Mouse (Mus musculus) adipocyte (in vitro differentiated cells): Measurements from ENCODE around the gene Matn4.
A peak's percentile ranks its signal among the peaks of the same experiment; 100 is the strongest.

Experiments used
- DNase-seq: peaks from one replicate; pipeline ENCODE4 v3.0.0-alpha.2; 2016; ENCODE audit warnings: low spot score

Matn4 gene

DNA sequence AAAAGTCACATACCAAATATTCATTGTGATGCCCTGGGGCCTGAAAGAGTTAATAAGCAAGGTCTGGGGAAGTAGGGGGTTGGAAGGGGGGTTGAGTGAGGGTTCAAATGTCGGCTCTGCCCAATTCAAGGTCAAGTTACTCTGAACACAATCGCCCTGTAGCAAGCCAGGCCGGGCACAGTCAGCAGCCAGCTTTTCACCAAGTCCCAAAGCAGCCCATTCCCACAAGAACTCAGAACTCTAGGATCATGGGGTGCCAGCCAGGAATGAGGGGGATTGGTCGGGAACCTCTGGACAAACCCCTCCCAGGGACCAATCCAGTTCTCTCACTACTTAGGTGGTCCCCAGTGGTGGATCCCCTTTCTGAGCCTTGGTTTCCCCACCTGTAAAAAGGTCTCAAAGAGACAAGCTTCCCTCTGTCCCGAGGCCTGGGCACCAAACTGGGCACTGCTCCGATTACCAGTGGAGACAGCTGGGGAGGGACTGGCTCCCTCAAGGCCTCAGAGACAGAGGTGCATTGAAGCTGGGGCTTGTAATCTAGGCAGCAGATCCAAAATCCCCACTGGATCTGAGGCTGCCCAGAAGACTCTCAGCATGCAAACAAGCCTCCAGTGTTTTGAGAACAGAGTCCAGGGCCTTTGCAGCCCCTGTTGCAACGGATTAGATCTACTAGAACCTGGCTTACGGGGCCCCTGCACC lies 31.4 kb upstream of the Matn4 start:
- DNase-seq: no peak

DNA sequence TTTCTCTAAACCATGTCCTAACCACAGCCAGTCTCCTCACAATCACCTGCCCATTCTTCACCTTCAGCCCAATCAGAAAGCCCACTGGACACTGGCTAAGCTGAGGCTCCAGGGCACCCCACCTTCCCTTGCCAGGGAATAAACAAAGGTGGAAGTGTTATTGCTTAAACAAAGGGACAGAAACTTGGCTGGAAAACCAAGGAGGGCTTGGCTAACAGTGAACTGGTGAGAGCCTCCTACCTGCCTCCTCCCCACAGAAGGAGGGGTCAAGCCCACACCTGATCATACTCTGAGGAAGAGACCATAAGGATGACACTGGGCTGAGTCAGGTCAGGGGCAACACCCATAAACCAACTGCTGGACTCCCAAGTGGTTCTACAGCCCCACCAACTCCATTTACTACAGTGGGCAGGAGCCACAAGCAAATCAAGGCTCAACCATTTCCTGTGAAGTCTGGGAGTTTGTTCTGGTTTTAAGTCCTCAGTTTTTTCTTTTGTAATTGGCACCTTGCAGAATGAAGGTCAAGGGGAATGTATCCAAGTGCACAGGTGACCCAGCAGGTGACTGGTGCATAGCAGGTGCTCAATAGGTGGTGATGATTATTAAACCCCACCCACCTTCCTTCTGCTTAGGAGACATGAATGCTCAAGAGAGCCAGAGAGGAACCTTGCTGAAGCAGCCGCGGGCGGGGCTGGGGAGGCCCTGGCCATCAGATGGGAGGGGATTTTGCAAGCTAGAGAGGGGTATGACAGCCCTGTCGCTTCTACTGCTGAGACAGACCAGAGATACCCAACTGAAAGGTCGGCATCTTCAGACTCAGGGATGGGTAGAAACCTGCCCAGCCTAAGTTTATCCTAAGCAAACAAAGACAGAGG lies 30.5 kb upstream of the Matn4 start:
- DNase-seq: no peak

DNA sequence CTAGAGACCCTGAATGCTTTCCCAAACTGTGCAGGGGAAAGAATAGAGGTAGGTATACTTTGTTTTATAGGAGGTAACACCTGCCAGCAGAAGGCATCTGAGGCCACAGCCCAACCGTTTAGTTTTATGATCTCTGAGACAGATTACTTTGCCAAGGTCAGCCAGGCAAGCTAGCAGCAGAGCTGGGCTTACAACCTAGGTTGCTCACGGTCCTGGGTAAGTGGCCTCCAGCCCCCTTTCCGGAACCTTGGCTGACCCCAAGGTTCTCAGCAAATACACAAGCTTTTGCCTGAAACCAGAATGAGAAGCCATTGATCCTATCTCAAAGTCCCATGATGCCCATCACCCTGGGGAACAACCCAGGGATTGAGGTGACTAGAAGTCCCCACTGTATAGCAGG lies 29.7 kb upstream of the Matn4 start:
- no peak for DNase-seq

DNA sequence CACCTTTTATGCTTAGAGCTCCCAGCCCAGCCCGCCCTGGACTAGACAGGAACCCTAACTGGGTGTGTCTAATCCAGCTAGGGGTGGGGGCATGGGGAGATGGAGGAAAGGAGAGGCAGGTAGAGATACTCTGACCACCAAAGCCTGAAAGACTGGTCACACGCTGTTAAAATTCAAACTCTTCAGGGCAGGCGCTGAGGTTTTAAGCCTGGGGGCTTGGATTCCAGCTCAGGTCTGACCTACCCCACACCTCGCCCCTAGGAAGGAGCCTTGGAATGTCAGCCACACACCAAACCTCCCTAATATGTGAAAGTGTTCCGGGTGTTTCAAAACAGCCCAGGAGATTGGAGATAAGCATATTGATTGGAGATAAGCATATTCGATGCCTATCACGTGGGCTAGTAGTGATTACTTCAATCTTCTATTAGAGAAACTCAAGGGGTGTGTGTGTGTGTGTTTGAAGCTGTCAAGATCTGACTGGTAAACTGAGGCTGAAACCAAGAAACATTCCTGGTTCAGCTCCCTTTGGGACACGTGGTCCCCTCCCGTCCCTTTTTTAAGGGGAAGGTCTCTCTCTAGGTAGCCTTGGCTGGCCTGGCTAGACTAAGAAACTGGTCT lies 28.4 kb upstream of the Matn4 start:
- no peak for DNase-seq

DNA sequence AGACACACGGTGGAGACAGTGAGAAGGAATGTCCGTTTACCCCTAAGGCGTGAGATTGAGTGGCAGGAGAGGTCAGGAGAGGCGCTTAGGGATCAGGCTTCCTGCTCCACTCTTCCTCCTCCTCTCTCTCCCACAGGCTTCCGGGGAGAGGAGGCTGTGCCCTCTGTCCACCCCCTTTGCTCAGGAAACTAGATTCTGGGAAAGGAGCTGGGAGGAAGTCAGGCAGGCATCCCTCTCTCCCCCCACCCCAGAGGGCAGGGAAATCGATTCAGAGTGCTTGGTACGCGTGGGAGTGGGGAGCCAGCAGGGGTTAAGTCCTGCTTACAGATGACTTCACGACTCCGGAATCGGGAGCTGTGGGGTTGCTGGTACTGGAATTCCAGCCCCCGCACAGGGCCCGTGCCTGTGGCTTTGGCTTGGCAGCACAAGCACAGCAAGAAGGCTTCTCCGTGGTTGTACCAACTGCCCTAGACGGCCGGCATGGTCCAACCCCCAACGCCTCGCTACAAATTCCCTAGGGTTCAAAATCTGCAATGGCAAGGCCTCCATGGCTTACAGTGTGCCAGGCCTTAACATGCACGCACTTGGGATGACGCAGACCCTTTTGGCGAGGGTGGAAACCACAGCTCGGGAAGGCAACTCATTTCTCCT lies 27.7 kb upstream of the Matn4 start:
- DNase-seq: peak; percentile 90

DNA sequence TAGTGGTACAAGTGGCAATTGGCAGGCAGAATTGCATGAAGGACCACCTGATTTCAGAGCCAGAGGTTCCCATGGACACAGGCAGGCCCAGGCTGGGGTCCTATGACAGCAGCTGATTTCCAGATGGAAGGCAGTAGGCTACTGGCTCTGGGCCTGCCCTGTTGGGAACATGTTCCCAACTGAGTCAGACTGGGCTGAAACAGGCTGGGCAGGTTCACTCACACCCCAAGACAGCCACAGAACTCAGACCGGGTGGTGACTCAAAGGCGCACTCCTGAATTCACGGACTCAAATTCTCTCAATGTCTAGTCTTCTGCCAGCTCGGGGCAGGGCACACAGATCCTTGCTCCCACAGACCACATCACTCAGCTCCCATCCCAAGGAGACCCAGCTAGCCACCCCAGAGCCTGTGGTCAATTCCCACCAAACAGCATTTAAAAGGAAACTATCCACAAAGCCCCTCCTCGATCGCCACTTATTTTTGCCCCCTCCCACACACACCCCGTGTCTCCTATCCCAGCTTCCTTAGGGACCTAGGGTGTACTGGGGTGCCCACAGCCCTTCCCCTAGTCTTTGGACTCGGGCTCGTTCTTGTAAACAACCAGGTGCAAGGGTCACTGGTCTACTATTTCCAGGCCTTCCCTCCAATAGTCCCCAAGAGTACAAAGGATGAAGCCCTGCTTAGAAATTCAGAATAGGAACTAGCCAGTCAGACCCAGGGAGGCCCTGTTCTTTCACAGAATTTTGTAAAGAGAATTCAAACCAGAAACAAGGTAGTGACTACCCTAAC lies 26.9 kb upstream of the Matn4 start:
- peak; percentile 65 for DNase-seq

GRCm38 (mm10) chr2:164430697-164431096 lies 25.7 kb upstream of the Matn4 start:
- DNase-seq: no peak

- DNase-seq: no peak
These were observed 25.1 kb upstream of the Matn4 start for GRCm38 (mm10) chr2:164429881-164430615.

DNA sequence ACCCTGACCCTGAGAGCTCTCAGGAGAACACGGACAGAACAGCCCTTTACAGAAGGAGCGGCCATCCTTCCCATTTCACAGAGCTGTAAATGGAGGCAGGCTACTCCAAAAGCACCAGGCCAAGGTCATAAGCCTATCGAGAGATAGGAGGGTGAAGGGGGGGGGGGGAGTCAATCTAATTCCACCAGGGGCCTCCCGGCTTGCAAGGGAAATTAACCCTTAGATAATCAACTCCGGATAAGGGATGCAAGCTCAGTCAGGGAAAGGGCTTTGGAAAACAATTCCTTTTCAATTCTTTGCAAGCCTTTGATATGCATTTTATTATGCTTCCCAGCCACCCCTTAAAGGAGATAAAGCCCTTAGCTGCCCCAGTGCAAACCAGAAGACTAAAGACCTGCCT lies 23.5 kb upstream of the Matn4 start:
- DNase-seq: no peak

DNA sequence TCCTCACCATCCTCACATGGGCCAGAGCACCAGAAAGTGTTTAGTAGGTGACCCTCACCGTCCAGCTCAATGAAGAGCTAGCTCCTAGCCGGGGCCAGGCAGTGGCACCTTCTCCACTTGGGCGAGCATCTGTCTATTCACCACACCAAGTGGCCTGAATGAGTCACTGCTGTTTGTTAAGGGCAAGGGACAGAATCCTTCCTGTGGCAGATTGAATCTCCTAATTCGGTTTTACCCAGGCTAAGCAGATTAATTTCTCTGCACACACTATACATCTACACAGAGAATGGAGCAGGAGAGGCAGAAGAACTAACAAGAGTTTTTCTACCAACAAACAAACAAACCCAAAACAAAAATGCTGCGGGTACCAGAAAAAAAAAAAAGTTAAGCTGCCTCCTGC lies 22.0 kb upstream of the Matn4 start:
- DNase-seq: no peak

- no peak for DNase-seq
These were observed 21.2 kb upstream of the Matn4 start for GRCm38 (mm10) chr2:164426121-164426520.

DNA sequence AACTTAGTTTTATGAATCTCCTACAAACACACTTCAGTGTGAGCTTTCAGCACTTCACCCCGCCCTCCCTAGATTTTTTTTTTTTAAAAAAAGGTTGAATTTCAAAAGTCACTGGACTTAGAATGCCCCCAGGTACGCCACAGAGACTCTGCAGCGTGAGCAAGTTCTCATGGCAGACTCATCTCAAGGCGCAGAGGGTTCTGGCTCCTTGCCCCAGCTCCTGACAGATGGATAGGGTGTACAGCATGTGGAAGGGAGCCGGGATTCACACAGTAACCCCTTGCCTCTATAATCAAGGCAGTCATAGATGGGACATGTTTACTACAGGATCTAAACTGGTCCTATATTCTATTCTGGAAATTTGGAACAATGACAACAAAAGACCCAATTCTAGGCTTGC lies 20.4 kb upstream of the Matn4 start:
- no peak for DNase-seq

DNA sequence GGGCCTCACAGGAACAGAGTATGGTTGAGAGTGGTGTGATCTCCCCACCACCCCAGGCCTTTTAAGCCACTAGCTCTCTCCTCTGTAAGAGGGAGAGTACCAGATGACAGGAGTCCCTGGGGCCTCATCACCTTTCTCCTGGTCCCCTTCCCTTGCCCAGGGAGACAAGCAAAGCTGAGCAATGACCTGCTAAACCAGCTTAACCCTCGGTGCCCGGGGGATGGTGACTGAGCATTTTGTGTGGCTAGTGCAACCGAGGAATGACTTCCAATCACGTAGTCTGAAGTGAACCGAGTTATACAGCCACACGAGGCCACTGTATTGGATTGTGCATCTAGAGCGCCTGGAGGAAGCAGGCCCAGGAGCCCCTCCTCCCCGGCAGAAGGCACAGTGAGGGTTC lies 19.4 kb upstream of the Matn4 start:
- no peak for DNase-seq

DNA sequence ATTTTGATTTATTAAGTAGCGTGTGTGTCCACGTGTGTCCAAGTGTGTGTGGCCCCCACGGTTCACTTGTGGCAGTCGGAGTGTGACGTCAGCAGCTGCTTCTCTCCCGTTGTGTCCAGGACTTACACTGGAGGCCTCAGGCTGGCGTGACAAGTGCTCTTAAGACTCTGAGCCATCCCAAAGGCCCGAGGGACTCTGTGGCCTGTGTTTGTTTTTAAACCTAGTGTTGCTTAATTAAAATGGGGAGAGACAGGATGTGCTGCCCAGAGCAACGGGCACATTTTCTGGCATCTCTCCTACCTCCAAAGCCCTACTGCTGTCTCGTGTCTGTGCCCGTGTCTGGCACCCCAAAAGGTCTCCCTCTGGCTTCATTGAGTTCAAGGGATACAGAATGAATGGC lies 18.5 kb upstream of the Matn4 start:
- peak; percentile 61 for DNase-seq

- DNase-seq: peak; percentile 38
These were observed 17.9 kb upstream of the Matn4 start for GRCm38 (mm10) chr2:164422675-164423393.

DNA sequence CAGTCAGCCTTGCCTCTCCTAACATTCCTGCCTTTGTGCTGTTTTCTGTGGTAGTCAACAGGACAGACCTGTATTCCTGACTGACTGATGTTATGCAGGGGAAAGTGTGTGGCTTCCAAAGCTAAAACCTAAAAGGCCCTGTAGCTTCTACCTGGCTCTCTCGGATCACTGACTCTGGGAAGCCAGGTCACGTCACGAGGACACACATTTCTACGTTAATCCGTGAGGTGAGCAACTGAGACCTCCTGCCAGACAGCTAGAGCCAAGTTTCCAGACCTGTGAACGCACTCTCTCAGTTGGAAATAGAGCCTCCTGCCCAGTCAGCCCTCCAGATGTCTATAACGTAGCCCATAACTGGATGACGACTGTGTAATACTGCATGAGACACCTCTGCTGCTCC lies 17.0 kb upstream of the Matn4 start:
- DNase-seq: no peak

DNA sequence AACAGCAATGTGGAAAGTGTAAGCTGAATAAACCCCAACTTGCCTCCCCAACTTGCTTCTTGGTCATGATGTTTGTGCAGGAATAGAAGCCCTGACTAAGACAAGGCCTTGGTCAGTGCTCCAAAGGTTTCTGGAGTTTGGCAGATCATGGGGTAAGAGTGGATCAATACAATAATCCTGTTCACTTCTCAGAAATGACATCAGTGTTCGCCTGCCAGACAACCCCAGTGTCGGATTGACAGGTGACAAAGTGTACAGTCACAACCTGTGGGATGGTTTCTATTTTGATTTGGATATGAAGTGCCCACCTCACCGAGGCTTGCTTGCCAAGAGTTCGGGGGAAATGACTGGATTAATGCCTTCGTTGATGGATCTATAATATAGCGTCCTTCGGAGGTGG lies 16.3 kb upstream of the Matn4 start:
- DNase-seq: no peak

DNA sequence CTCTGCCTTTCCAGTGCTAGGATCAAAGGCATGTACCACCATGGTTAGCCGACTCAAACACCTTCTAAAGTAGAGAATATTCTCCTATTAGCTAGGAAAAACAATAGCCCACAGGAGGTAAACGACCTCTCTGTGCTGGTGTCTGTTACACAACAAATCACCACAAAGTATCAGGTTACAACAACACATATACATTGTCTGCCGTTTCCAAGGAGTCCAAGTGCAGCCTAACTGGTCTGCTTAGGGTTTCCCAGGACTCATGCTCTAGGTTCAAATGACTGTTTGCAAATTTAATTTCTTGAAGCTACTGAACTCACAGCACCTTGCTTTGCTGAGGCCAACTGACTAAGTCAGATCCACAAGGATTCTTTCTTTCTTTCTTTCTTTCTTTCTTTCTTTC lies 14.5 kb upstream of the Matn4 start:
- peak; percentile 45 for DNase-seq

DNA sequence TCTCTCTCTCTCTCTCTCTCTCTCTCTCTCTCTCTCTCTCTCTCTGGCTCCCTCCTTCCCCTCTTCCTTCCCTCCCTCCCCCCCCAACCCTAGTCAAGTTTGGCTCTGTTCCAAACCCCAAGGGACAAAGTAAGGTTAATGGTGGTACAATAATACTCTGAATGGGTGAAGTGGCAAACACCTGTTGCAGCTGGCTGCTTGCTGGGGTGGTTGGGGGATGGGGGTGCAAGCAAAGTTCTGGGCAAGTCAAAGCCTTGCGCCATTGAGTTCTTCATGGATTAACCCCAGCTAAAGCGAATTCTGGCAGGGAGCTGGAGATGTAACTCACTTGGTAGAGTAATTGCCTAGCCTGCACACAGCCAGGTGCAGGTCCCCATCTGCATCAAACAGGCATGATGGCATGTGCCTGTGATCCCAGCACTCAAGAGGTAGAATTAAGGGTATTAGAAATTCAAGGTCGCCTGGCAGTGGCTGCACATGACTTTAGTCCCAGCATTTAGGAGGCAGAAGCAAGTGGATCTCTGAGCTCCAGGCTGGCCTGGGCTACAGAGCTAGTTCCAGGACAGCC lies 13.4 kb upstream of the Matn4 start:
- no peak for DNase-seq

GRCm38 (mm10) chr2:164417198-164417597 lies 12.2 kb upstream of the Matn4 start:
- DNase-seq: peak; percentile 81
